Mouse (Mus musculus): Measurements from ENCODE around the gene Ccdc90b. TPM values are rescaled to one million over a fixed set of nuclear protein-coding genes. Genes with fewer than 3 reads are reported as not detected.

Ccdc90b gene
- 82.3 and 87.2 TPM in 2 replicates for polyA plus RNA-seq (2015; fragmentation: Nextera tagmentation; extraction: Ambion mirVana)

DNA sequence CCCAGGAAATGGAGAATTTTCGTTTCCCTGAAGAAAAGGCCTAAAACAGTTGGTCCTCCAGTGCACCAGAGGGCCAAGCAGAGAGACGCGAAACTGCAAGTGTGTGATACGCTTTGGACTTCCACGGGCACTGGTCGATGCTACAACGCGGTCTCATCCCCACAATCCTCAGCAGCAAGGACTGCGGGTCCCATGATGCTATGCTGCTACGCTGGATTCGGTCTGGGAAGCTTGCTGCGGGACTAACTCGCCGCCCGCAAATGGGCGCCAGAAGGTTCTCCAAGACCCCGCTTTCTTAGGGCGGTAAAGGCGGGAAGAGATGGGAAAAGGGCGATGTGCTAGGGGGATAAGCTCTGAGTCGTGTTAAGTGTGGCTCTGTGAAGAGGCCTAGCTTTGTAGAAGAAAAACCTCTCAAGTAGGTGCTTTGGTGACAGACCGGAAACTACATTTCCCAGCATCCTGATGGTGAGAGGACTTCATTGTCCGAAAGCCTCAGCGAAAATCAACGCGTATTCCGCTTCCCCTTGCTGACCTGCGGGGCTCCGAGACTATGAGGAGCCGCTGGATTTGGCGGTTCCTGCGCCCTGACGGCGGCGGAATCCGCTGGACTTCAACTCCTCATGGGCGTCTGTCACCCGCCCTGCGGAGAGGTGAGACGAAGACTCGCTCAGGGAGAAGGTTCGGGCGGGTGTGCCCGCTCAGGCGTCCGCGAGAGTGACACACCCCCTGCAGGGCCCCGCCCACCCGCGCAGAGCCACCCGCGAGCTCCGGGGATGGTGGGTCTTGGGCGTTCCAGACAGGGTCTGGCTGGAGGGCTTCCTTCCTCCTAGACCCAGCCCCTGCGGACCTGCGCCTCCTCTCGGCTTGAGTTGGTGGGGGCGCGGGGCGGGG, at the start of gene Ccdc90b:
Gene Ccdc90b, plus strand, starts transcription at position 164 of the 891 bp plus-strand sequence.
- under 1% methylated on average over 60 of the region's 60 CpGs for WGBS
- H3K4me2 ChIP-seq (replicated peaks) = peak within 1 kb of the TSS; percentile 62
- peak within 1 kb of the TSS; percentile 64 for H3K4me3 ChIP-seq (replicated peaks)
- H3K9ac ChIP-seq (replicated peaks) = peak within 1 kb of the TSS; percentile 73
- H3K27me3 ChIP-seq = no peaks in the 10 kb centered on the region
- peaks cover 11% of the 10 kb centered on the region for H3K4me1 ChIP-seq (replicated peaks)
- no peaks in the 10 kb centered on the region for H3K9me3 ChIP-seq
- ATAC-seq = peak; percentile 98
- H3K36me3 ChIP-seq = peaks cover 8% of the 10 kb centered on the region; the same call in 1 of the 2 replicates
- H3K27ac ChIP-seq = peak within 1 kb of the TSS; percentile 93

DNA sequence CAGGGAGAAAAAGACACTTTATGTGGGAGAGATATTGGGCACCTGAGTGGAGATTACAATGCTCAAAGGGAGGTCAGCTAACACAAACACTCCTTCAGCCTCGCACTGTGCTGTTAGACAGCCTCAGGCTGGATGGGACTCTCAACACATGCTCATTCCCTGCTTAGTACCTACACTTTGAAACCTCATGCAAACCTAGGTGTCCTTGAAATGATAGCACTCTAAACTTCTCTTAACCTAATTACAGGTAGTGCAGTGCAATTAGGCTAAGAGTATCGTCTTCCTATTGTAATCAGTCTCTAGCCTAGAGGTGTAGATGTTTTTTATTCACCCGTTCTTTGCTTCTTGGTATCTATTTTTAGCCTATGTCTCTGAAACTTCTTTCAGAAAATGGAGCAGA, 40.6 kb upstream of the Ccdc90b start:
- H3K27ac ChIP-seq = no peak overlapping the region
- no peak for ATAC-seq
- H3K9ac ChIP-seq (replicated peaks) = no peak overlapping the region
- no peak overlapping the region for H3K4me2 ChIP-seq (replicated peaks)
- no peaks in the 10 kb centered on the region for H3K27me3 ChIP-seq
- no peaks in the 10 kb centered on the region for H3K9me3 ChIP-seq
- H3K4me1 ChIP-seq (replicated peaks) = no peaks in the 10 kb centered on the region
- no peaks in the 10 kb centered on the region for H3K36me3 ChIP-seq
- 85% methylated on average over 3 of the region's 3 CpGs for WGBS
- H3K4me3 ChIP-seq (replicated peaks) = no peak overlapping the region

DNA sequence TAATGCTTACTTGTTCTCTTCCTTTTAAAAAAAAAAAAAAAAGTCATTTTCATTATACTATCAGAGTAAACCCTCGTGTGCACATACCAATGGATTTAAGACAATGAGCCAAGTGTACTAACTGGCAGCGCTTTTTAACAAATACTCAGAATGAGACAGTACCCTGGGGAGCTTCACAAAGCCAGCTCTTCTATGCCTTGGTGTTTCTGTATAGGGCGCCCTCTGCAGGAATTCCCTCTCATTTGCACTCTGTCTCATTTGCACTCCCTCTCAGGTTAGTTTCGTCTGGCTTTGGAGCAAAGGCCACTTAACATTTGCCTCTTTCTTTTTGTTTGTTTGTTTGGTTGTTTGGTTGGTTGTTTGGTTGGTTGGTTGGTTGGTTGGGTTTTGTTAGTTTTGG, 40.1 kb upstream of the Ccdc90b start:
- WGBS = 37% methylated on average over 4 of the region's 4 CpGs
- Histone ChIP-seq H3K27ac (no peak overlapping the region), H3K4me1 (replicated peaks) (no peaks in the 10 kb centered on the region), H3K4me3 (replicated peaks) (no peak overlapping the region), H3K9me3 (no peaks in the 10 kb centered on the region), H3K9ac (replicated peaks) (no peak overlapping the region), H3K36me3 (no peaks in the 10 kb centered on the region), H3K4me2 (replicated peaks) (no peak overlapping the region), H3K27me3 (no peaks in the 10 kb centered on the region)
- ATAC-seq = no peak

DNA sequence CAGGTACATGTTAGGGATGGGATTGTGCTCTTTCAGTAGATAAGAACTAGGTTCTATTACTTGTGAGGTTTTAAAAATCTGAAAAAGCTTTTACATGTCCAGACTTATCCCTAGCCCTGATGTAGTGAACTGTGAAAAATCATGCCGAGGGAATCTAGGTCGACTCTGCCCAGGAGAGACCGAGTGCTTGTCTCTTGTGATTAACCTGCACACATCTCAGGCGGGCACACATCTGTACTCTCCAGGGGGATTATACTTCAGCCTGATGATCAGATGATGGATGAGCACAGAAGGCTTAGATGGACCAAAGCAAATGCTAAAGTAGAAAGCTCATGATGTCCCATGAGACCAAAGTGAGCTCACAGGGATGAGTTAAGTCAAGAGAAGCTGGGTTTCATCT, 31.7 kb upstream of the Ccdc90b start:
- 82% methylated on average over 4 of the region's 4 CpGs for WGBS
- H3K4me2 ChIP-seq (replicated peaks) = no peak overlapping the region
- no peaks in the 10 kb centered on the region for H3K9me3 ChIP-seq
- H3K4me1 ChIP-seq (replicated peaks) = peaks cover 14% of the 10 kb centered on the region
- H3K4me3 ChIP-seq (replicated peaks) = no peak overlapping the region
- ATAC-seq = no peak
- no peak overlapping the region for H3K9ac ChIP-seq (replicated peaks)
- H3K36me3 ChIP-seq = no peaks in the 10 kb centered on the region
- H3K27me3 ChIP-seq = no peaks in the 10 kb centered on the region
- no peak overlapping the region for H3K27ac ChIP-seq

DNA sequence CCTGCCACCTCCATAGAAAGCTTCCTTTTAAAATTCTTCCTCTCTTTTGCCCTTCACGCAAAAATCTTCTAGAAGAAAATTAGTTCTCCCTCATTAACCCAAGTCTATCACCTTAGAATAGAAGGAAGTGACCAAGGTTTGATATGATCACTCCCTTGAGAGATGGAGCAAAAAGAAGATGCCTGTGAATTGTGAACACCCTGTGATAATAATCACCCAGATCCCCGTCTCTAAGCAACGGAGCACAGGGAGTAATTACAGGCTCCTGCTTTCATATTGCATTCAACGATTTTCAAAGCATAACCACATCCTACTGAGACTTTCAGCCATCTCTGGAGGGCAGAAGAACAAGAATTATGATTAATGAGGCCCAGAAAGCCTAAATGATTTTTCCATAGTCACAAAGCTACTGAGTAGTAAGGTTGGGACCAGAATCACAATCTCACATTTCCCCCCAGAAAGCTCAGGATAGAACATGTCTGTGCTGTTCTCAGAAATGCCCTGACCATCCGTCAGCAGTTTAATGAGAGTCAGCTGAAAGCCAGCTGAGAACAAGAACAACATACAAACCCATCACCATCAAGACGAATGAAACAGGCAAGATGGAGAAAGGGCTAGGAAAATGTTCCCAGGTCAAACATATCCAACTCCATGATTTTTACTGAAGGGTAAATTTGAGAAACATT, 28.5 kb upstream of the Ccdc90b start:
- Histone ChIP-seq H3K36me3 (no peaks in the 10 kb centered on the region), H3K9me3 (no peaks in the 10 kb centered on the region), H3K9ac (replicated peaks) (no peak overlapping the region), H3K4me2 (replicated peaks) (no peak overlapping the region), H3K27me3 (no peaks in the 10 kb centered on the region), H3K27ac (peak overlapping the region; percentile 72), H3K4me3 (replicated peaks) (no peak overlapping the region), H3K4me1 (replicated peaks) (peaks cover 14% of the 10 kb centered on the region)
- 38% methylated on average over 6 of the region's 6 CpGs for WGBS
- ATAC-seq = peak; percentile 88

DNA sequence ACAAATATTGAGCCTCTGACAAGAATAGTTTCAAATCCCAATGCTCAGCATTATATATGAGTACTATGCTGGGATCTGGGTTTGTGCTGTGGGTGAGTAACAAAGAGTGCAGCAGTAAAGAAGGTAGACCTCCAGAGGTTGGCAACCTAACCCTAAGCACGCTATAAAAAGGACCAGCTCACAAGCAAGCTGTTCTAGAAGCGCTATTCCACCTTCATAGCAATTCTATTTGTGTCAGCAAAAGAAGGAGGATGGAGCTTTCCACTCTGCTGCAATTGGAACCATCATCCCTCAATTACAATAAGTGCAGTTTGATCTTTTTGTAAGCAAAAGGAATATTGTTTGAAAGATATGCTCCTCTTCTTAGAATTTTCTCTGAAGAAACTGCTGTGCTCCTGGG, 14.2 kb upstream of the Ccdc90b start:
- no peaks in the 10 kb centered on the region for H3K36me3 ChIP-seq
- no peak overlapping the region for H3K4me2 ChIP-seq (replicated peaks)
- H3K4me3 ChIP-seq (replicated peaks) = no peak overlapping the region
- no peaks in the 10 kb centered on the region for H3K9me3 ChIP-seq
- WGBS = 76% methylated on average over 2 of the region's 2 CpGs
- no peak for ATAC-seq
- H3K27me3 ChIP-seq = no peaks in the 10 kb centered on the region
- no peaks in the 10 kb centered on the region for H3K4me1 ChIP-seq (replicated peaks)
- no peak overlapping the region for H3K9ac ChIP-seq (replicated peaks)
- no peak overlapping the region for H3K27ac ChIP-seq

DNA sequence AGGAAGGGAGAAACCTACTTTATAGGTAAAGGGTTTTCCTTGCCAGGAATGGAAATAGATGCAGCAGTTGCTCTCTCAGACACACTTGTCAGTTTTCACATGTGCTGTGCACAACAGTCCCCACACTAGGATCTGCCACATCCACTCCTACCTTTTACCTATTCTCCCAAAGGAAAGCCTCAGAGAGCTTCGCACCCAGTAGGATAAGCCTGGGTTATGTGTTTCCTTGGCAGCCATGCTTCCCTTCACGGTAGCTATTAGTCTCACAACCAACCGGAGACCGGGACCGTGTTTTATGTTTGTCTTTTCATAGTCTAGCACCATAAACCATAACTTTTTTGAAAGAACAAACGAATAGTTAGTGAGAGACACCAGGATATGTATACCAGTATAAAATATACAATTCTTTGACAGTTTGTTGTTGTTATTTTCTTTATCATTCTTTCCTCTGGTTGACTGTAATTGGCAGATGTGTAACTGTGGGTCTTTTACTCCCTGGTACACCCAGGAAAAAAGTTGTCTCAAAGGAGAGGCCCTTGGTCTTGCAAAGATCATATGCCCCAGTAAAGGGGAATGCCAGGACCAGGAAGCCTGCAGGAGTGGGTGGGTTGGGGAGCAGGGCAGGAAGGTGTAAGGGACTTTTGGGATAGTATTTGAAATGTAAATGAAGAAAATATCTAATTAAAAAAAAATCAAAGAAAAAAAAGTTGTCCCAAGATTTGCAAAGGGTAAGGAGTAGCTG, 10.5 kb upstream of the Ccdc90b start:
- no peak overlapping the region for H3K27ac ChIP-seq
- WGBS = 85% methylated on average over 6 of the region's 6 CpGs
- peak; percentile 67; the same call in 1 of the 2 replicates for ATAC-seq
- no peaks in the 10 kb centered on the region for H3K36me3 ChIP-seq
- H3K4me1 ChIP-seq (replicated peaks) = no peaks in the 10 kb centered on the region
- no peak overlapping the region for H3K9ac ChIP-seq (replicated peaks)
- H3K9me3 ChIP-seq = no peaks in the 10 kb centered on the region
- no peak overlapping the region for H3K4me2 ChIP-seq (replicated peaks)
- no peak overlapping the region for H3K4me3 ChIP-seq (replicated peaks)
- no peaks in the 10 kb centered on the region for H3K27me3 ChIP-seq

DNA sequence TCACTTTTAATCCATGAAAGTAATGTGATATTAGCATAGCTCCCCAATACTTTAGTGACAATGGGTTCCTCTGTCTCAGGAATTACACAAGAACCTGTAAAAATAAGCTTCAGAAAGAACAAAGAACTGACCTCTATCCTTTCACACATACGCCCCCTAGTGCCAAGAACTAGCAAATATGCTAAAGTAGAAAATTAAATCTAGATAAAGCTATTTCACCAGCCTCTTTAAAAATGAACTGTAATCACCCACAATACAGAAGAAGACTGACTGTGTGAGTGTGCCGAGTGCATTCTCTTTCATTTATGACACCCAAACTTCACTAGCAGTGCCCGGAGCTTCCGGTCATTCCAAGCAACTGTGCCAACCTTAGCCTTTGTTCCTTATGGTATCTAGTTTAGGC, 10.0 kb upstream of the Ccdc90b start:
- peak; percentile 76 for ATAC-seq
- Histone ChIP-seq H3K4me1 (replicated peaks) (no peaks in the 10 kb centered on the region), H3K9me3 (no peaks in the 10 kb centered on the region), H3K27ac (no peak overlapping the region), H3K36me3 (no peaks in the 10 kb centered on the region), H3K27me3 (no peaks in the 10 kb centered on the region), H3K4me3 (replicated peaks) (no peak overlapping the region), H3K4me2 (replicated peaks) (no peak overlapping the region), H3K9ac (replicated peaks) (no peak overlapping the region)
- WGBS = 52% methylated on average over 4 of the region's 4 CpGs

DNA sequence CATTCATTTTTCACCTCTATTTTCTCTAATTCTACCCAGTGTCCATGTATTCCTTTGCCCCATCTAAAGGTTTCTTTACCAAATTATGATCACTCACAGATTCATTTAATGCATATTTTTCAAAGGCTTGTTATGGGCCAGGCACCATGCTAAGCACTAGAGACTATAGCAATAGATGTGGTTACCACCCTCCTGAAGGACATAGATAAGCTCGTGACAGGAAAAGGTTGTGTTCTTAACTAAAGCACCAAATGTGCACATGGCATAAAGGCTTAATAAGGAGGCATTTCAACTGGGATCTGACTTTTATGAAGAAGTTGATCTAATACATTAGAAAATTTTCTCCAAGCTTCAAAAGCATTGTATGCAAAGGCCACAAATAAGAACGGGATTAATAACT, 2.2 kb upstream of the Ccdc90b start:
- no peak for ATAC-seq
- Histone ChIP-seq H3K9me3 (no peaks in the 10 kb centered on the region), H3K4me1 (replicated peaks) (peaks cover 11% of the 10 kb centered on the region), H3K4me2 (replicated peaks) (no peak overlapping the region), H3K27ac (no peak overlapping the region), H3K27me3 (no peaks in the 10 kb centered on the region), H3K9ac (replicated peaks) (no peak overlapping the region), H3K36me3 (no peaks in the 10 kb centered on the region), H3K4me3 (replicated peaks) (no peak overlapping the region)
- WGBS = 91% methylated on average over 2 of the region's 2 CpGs

DNA sequence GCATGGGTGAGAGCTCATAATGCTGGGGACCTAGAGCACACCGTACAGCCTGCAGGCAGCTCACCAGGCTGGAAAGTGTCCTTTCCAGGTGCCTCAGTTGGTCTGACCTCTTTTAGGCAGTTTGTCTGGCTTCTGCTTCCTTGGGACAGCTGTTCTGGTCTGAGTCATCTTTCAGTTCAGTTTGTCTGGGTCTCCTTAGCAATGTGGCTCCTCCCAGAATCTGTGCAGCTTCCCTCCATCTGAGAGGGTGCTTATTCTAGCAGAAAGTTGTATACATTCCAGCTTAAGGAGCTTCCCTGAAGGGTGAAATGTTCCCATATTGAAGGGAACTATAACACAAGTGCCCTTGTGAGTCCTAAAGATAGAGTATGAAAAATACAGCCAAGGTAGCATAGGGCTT, 5.8 kb downstream of the Ccdc90b start:
- no peak overlapping the region for H3K9ac ChIP-seq (replicated peaks)
- no peaks in the 10 kb centered on the region for H3K27me3 ChIP-seq
- no peak overlapping the region for H3K27ac ChIP-seq
- H3K36me3 ChIP-seq = peaks cover 23% of the 10 kb centered on the region
- H3K4me3 ChIP-seq (replicated peaks) = no peak overlapping the region
- no peaks in the 10 kb centered on the region for H3K9me3 ChIP-seq
- 90% methylated on average over 1 of the region's 1 CpGs for WGBS
- no peak overlapping the region for H3K4me2 ChIP-seq (replicated peaks)
- H3K4me1 ChIP-seq (replicated peaks) = peaks cover 11% of the 10 kb centered on the region
- ATAC-seq = no peak

DNA sequence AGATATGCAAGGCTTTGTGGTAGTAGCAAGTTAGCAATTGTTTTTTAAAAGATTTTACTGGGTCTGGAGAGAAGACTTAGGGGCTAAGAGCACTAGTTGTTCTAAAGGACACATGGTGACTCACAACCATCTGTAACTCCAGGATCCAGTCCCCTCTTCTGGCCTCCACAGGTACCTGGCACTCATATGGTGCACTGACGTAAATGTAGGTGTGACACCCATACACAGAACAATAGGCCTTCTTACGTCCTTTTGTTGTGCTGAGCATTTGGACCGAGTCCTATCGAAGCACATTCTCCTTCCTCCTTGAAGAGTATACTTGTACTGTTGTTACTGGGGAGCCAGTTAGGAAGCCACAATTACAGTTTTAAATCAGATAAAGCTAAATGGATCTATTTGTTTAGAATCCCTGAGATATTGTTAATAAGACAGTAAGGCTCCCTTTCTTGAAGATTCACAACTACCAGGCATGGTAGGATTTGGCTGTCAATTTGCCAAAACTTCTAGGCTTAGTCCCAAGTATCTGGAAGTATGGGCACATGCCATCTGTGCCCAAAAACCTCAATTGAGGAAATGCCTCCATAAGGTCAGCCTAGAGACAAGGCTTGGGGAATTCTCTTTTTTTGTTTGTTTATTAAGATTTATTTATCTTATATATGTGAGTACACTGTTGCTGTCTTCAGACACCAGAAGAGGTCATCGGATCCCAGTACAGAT, 19.7 kb downstream of the Ccdc90b start:
- no peaks in the 10 kb centered on the region for H3K4me1 ChIP-seq (replicated peaks)
- H3K9me3 ChIP-seq = no peaks in the 10 kb centered on the region
- no peak for ATAC-seq
- H3K4me2 ChIP-seq (replicated peaks) = no peak overlapping the region
- peaks cover 43% of the 10 kb centered on the region for H3K36me3 ChIP-seq
- no peak overlapping the region for H3K4me3 ChIP-seq (replicated peaks)
- no peak overlapping the region for H3K9ac ChIP-seq (replicated peaks)
- H3K27ac ChIP-seq = no peak overlapping the region
- H3K27me3 ChIP-seq = no peaks in the 10 kb centered on the region
- 90% methylated on average over 5 of the region's 5 CpGs for WGBS

Data from midbrain, embryonic 13.5 days (tissue).